Comparison of ENCODE assay signal across 1 mouse cellular context in genomic region chr9:108085261-108085660, GRCm38 (mm10).
TF ChIP-seq lines count a peak whose summit lies in the region.

No protein-coding gene starts in this region.

TF ChIP-seq in CH12.LX, 34 proteins besides CTCF, POLR2A, EP300 and RAD21:
- no peak for TF ChIP-seq CHD2 (IDR thresholded peaks at IDR 0.05; ENCODE audit: low read length)
- no peak for TF ChIP-seq POLR2AphosphoS2 (IDR thresholded peaks at IDR 0.05; ENCODE audit: low read depth, low read length)
- TF ChIP-seq IRF4 (IDR thresholded peaks at IDR 0.05; ENCODE audit: low read depth, low read length): no peak
- TF ChIP-seq ZMIZ1 (IDR thresholded peaks at IDR 0.05; ENCODE audit: low read depth, low read length): no peak; the same call in 1 of the 2 replicates
- TF ChIP-seq JUND (conservative IDR thresholded peaks at IDR 0.05; ENCODE audit: low read depth, low read length): no peak
- no peak for TF ChIP-seq RCOR1 (conservative IDR thresholded peaks at IDR 0.05; ENCODE audit: low read depth, low read length)
- no peak for TF ChIP-seq ZNF384 (IDR thresholded peaks at IDR 0.05; ENCODE audit: low read depth, low read length)
- no peak for TF ChIP-seq USF2 (conservative IDR thresholded peaks at IDR 0.05; ENCODE audit: low read depth, low read length)
- TF ChIP-seq GABPA (IDR thresholded peaks at IDR 0.05; ENCODE audit: insufficient replicate concordance, low read depth, low read length): no peak
- no peak for TF ChIP-seq USF1 (IDR thresholded peaks at IDR 0.05; ENCODE audit: low read depth, low read length)
- no peak for TF ChIP-seq MAX (IDR thresholded peaks at IDR 0.05; ENCODE audit: low read length)
- TF ChIP-seq MXI1 (IDR thresholded peaks at IDR 0.05; ENCODE audit: low read depth, low read length): no peak
- no peak for TF ChIP-seq UBTF (IDR thresholded peaks at IDR 0.05; ENCODE audit: low read depth, low read length)
- TF ChIP-seq TCF12 (IDR thresholded peaks at IDR 0.05; ENCODE audit: low read depth, low read length): no peak
